Mouse (Mus musculus): ENCODE measurements around the gene Fam221b. TPM values are rescaled to one million over a fixed set of nuclear protein-coding genes. Genes with fewer than 3 reads are reported as not detected.

Gene Fam221b
- polyA plus RNA-seq, 2 experiments: 0.40 to 4.3 TPM

- Histone ChIP-seq H3K9me3 (ENCODE audit: control insufficient read depth, low read length) (no peaks in the 10 kb centered on the region), H3K27ac (replicated peaks; ENCODE audit: low read depth, low read length) (peak within 1 kb of the TSS; percentile 74), H3K4me3 (replicated peaks; ENCODE audit: low read length) (peak within 1 kb of the TSS; percentile 68), H3K4me1 (ENCODE audit: control insufficient read depth, insufficient read depth, low read length) (peaks cover 26% of the 10 kb centered on the region), H3K9ac (ENCODE audit: low read depth, low read length, severe bottlenecking) (peak within 1 kb of the TSS; percentile 97), H3K4me2 (replicated peaks; ENCODE audit: low read depth, low read length, severe bottlenecking) (peak within 1 kb of the TSS; percentile 93), H3K27me3 (ENCODE audit: control insufficient read depth, insufficient read depth, low read length) (no peaks in the 10 kb centered on the region), H3K36me3 (ENCODE audit: control insufficient read depth, insufficient read depth, low read length) (no peaks in the 10 kb centered on the region)
- DNase-seq (ENCODE audit: low spot score) (peak; percentile 34), ATAC-seq (ENCODE audit: low FRiP score, low read depth) (peak; percentile 66)
- TF ChIP-seq POLR2A (IDR thresholded peaks at IDR 0.05; ENCODE audit: borderline replicate concordance, extremely low read depth, insufficient read depth, insufficient read length): no peak
- WGBS: 1% methylated on average over 32 of the region's 70 CpGs
Measured at GRCm38 (mm10) chr4:43631046-43631955, 37.6 kb downstream of the Fam221b start, which contains the start of gene Npr2. Npr2 (plus strand) TSS chr4:43631935.

GRCm38 (mm10) chr4:43630671-43631045, 38.3 kb downstream of the Fam221b start:
- TF ChIP-seq POLR2A (IDR thresholded peaks at IDR 0.05; ENCODE audit: borderline replicate concordance, extremely low read depth, insufficient read depth, insufficient read length): no peak
- Histone ChIP-seq H3K4me1 (ENCODE audit: control insufficient read depth, insufficient read depth, low read length) (peaks cover 26% of the 10 kb centered on the region), H3K4me2 (replicated peaks; ENCODE audit: low read depth, low read length, severe bottlenecking) (peak overlapping the region; percentile 93), H3K9me3 (ENCODE audit: control insufficient read depth, low read length) (peaks cover 6% of the 10 kb centered on the region), H3K27me3 (ENCODE audit: control insufficient read depth, insufficient read depth, low read length) (no peaks in the 10 kb centered on the region), H3K36me3 (ENCODE audit: control insufficient read depth, insufficient read depth, low read length) (no peaks in the 10 kb centered on the region), H3K9ac (ENCODE audit: low read depth, low read length, severe bottlenecking) (no peak overlapping the region; the same call in 1 of the 2 replicates), H3K4me3 (replicated peaks; ENCODE audit: low read length) (peak overlapping the region; percentile 68; the same call in 1 of the 2 replicates), H3K27ac (replicated peaks; ENCODE audit: low read depth, low read length) (peak overlapping the region; percentile 74; the same call in 1 of the 2 replicates)
- ATAC-seq (ENCODE audit: low FRiP score, low read depth): peak; percentile 1; the same call in 1 of the 2 replicates
- DNase-seq (ENCODE audit: low spot score): no peak
- WGBS: 23% methylated on average over 5 of the region's 5 CpGs

- Histone ChIP-seq H3K9me3 (ENCODE audit: control insufficient read depth, low read length) (peaks cover 11% of the 10 kb centered on the region), H3K36me3 (ENCODE audit: control insufficient read depth, insufficient read depth, low read length) (no peaks in the 10 kb centered on the region), H3K9ac (ENCODE audit: low read depth, low read length, severe bottlenecking) (no peak overlapping the region), H3K4me2 (replicated peaks; ENCODE audit: low read depth, low read length, severe bottlenecking) (peak overlapping the region; percentile 31; the same call in 1 of the 2 replicates), H3K27me3 (ENCODE audit: control insufficient read depth, insufficient read depth, low read length) (no peaks in the 10 kb centered on the region), H3K4me3 (replicated peaks; ENCODE audit: low read length) (no peak overlapping the region), H3K27ac (replicated peaks; ENCODE audit: low read depth, low read length) (0 out of 2 replicates have a peak overlapping the region, but pooled peaks have one; percentile 74), H3K4me1 (ENCODE audit: control insufficient read depth, insufficient read depth, low read length) (peaks cover 26% of the 10 kb centered on the region)
- DNase-seq (ENCODE audit: low spot score) (peak; percentile 89), ATAC-seq (ENCODE audit: low FRiP score, low read depth) (peak; percentile 52; the same call in 1 of the 2 replicates)
- TF ChIP-seq POLR2A (IDR thresholded peaks at IDR 0.05; ENCODE audit: borderline replicate concordance, extremely low read depth, insufficient read depth, insufficient read length): no peak
- 6% methylated on average over 5 of the region's 5 CpGs for WGBS
Measured at GRCm38 (mm10) chr4:43630030-43630581, 38.8 kb downstream of the Fam221b start.

- ATAC-seq (ENCODE audit: low FRiP score, low read depth): no peak
- H3K4me2 ChIP-seq (replicated peaks; ENCODE audit: low read depth, low read length, severe bottlenecking): no peak overlapping the region
- no peak overlapping the region for H3K4me3 ChIP-seq (replicated peaks; ENCODE audit: low read length)
- no peaks in the 10 kb centered on the region for H3K36me3 ChIP-seq (ENCODE audit: control insufficient read depth, insufficient read depth, low read length)
- no peaks in the 10 kb centered on the region for H3K27me3 ChIP-seq (ENCODE audit: control insufficient read depth, insufficient read depth, low read length)
- H3K9ac ChIP-seq (ENCODE audit: low read depth, low read length, severe bottlenecking): no peak overlapping the region
- no peak for TF ChIP-seq POLR2A (IDR thresholded peaks at IDR 0.05; ENCODE audit: borderline replicate concordance, extremely low read depth, insufficient read depth, insufficient read length)
- peaks cover 13% of the 10 kb centered on the region for H3K9me3 ChIP-seq (ENCODE audit: control insufficient read depth, low read length)
- 47% methylated on average over 20 of the region's 20 CpGs for WGBS
- H3K4me1 ChIP-seq (ENCODE audit: control insufficient read depth, insufficient read depth, low read length): peaks cover 26% of the 10 kb centered on the region
- DNase-seq (ENCODE audit: low spot score): peak; percentile 12
- H3K27ac ChIP-seq (replicated peaks; ENCODE audit: low read depth, low read length): no peak overlapping the region
Measured at GRCm38 (mm10) chr4:43629106-43629817, 39.7 kb downstream of the Fam221b start.
